ENCODE assay signal across 25 mouse cellular contexts in genomic region chr19:24137392-24137791, GRCm38 (mm10).
A peak's percentile ranks its signal among the peaks of the same experiment; 100 is the strongest.
DNase-seq lines count a peak whose midpoint lies in the region; ATAC-seq and TF ChIP-seq lines count a peak whose summit lies in the region.
"Had no signal": no experiment of that assay in that cellular context is flagged by ENCODE, and none has a peak within 500 bp of the region (broad histone marks: within the 10 kb centered on the region; RNA-seq: fewer than 3 reads in every experiment).

No protein-coding gene starts in this region.

- H3K36me3 ChIP-seq in hindbrain, embryonic 16.5 days (ENCODE audit: control insufficient read depth, insufficient read depth, low read length), result no peaks in the 10 kb centered on the region
- H3K36me3 ChIP-seq in hindbrain, postnatal 0 days (ENCODE audit: insufficient read depth, low read length), result no peaks in the 10 kb centered on the region
- peaks cover 43% of the 10 kb centered on the region for H3K36me3 ChIP-seq in midbrain, embryonic 10.5 days
- no peaks in the 10 kb centered on the region for H3K36me3 ChIP-seq in midbrain, embryonic 16.5 days (ENCODE audit: control insufficient read depth, insufficient read depth, low read length)
- peaks cover 40% of the 10 kb centered on the region for H3K36me3 ChIP-seq in embryonic facial prominence, embryonic 10.5 days (replicated peaks)
- no peaks in the 10 kb centered on the region; the same call in 1 of the 2 replicates for H3K36me3 ChIP-seq in embryonic facial prominence, embryonic 15.5 days
- H3K36me3 ChIP-seq: forebrain, embryonic 15.5 days had no signal

- ATAC-seq in hindbrain, embryonic 16.5 days, result 0 out of 2 replicates have a peak, but pooled peaks have one; percentile 25
- ATAC-seq in hindbrain, postnatal 0 days, result no peak
- ATAC-seq in midbrain, embryonic 16.5 days, result no peak
- ATAC-seq in embryonic facial prominence, embryonic 15.5 days (ENCODE audit: insufficient number of reproducible peaks, low FRiP score, low TSS enrichment, low read depth), result peak; percentile 24; the same call in 1 of the 2 replicates
- ATAC-seq: CD4-positive, CD25-positive, alpha-beta regulatory T cell, adult 4 months; forebrain, embryonic 15.5 days; liver, embryonic 12.5 days; liver, postnatal 0 days had no signal

- no peak overlapping the region for H3K27ac ChIP-seq in hindbrain, embryonic 16.5 days (ENCODE audit: low read depth, low read length)
- no peak overlapping the region for H3K27ac ChIP-seq in hindbrain, postnatal 0 days
- 0 out of 2 replicates have a peak overlapping the region, but pooled peaks have one; percentile 10 for H3K27ac ChIP-seq in midbrain, embryonic 10.5 days (replicated peaks)
- H3K27ac ChIP-seq in midbrain, embryonic 16.5 days (ENCODE audit: low read length), result no peak overlapping the region
- H3K27ac ChIP-seq in embryonic facial prominence, embryonic 10.5 days (replicated peaks), result peak overlapping the region; percentile 21; the same call in 1 of the 2 replicates
- no peak overlapping the region for H3K27ac ChIP-seq in embryonic facial prominence, embryonic 15.5 days (replicated peaks)
- H3K27ac ChIP-seq: forebrain, embryonic 10.5 days; forebrain, embryonic 15.5 days; gastrocnemius, adult 2 months; hindbrain, embryonic 14.5 days; left cerebral cortex, adult 2 months; liver, embryonic 12.5 days; macrophage had no signal

- H3K27me3 ChIP-seq in hindbrain, embryonic 16.5 days (replicated peaks; ENCODE audit: control insufficient read depth, insufficient read depth, low read length), result no peaks in the 10 kb centered on the region
- H3K27me3 ChIP-seq in hindbrain, postnatal 0 days (ENCODE audit: insufficient read depth, low read length), result no peaks in the 10 kb centered on the region
- no peaks in the 10 kb centered on the region for H3K27me3 ChIP-seq in midbrain, embryonic 10.5 days (ENCODE audit: low read depth, poor library complexity, severe bottlenecking)
- no peaks in the 10 kb centered on the region for H3K27me3 ChIP-seq in midbrain, embryonic 16.5 days (ENCODE audit: control insufficient read depth, insufficient read depth, low read depth, low read length)
- H3K27me3 ChIP-seq in embryonic facial prominence, embryonic 10.5 days (replicated peaks; ENCODE audit: low read depth, poor library complexity, severe bottlenecking), result no peaks in the 10 kb centered on the region
- no peaks in the 10 kb centered on the region for H3K27me3 ChIP-seq in embryonic facial prominence, embryonic 15.5 days
- H3K27me3 ChIP-seq: forebrain, embryonic 15.5 days; liver, embryonic 12.5 days had no signal

- H3K9me3 ChIP-seq in hindbrain, embryonic 16.5 days (ENCODE audit: control insufficient read depth, low read length), result no peaks in the 10 kb centered on the region
- no peaks in the 10 kb centered on the region for H3K9me3 ChIP-seq in hindbrain, postnatal 0 days (ENCODE audit: low read length)
- H3K9me3 ChIP-seq in midbrain, embryonic 10.5 days (replicated peaks), result no peaks in the 10 kb centered on the region
- H3K9me3 ChIP-seq in midbrain, embryonic 16.5 days (replicated peaks; ENCODE audit: control insufficient read depth, low read length, poor library complexity, severe bottlenecking), result no peaks in the 10 kb centered on the region
- no peaks in the 10 kb centered on the region for H3K9me3 ChIP-seq in embryonic facial prominence, embryonic 10.5 days
- no peaks in the 10 kb centered on the region for H3K9me3 ChIP-seq in embryonic facial prominence, embryonic 15.5 days (replicated peaks)
- H3K9me3 ChIP-seq: forebrain, embryonic 10.5 days; forebrain, embryonic 15.5 days; liver, embryonic 12.5 days had no signal

- no peak for TF ChIP-seq CTCF in hindbrain, postnatal 0 days (IDR thresholded peaks at IDR 0.05; ENCODE audit: low read depth)

- DNase-seq in hindbrain, postnatal 0 days (ENCODE audit: low spot score), result no peak
- no peak for DNase-seq in midbrain, embryonic 10.5 days (ENCODE audit: low spot score)
- no peak for DNase-seq in embryonic facial prominence, embryonic 10.5 days (ENCODE audit: low spot score)
- DNase-seq in thymus, postnatal 10 days (ENCODE audit: low spot score in 2 of 2), result no peak
- no peak for DNase-seq in frontal cortex, postnatal 10 days (ENCODE audit: low spot score in 2 of 2)
- DNase-seq: adrenal gland, postnatal 36 days; cerebellum, adult 18-20 months; cerebellum, postnatal 14 days; gastrocnemius, adult 2 months; kidney, adult 9 months; kidney, postnatal 25 days; liver, postnatal 0 days; lung, postnatal 10 days; right cerebral cortex, adult 18-20 months; right cerebral cortex, postnatal 4 days had no signal

- no peak overlapping the region for H3K4me3 ChIP-seq in hindbrain, embryonic 16.5 days (ENCODE audit: low read length)
- H3K4me3 ChIP-seq in hindbrain, postnatal 0 days (ENCODE audit: low read length), result no peak overlapping the region
- H3K4me3 ChIP-seq in midbrain, embryonic 10.5 days, result no peak overlapping the region
- H3K4me3 ChIP-seq in midbrain, embryonic 16.5 days (ENCODE audit: low read depth, low read length), result no peak overlapping the region
- H3K4me3 ChIP-seq in embryonic facial prominence, embryonic 10.5 days, result no peak overlapping the region
- no peak overlapping the region for H3K4me3 ChIP-seq in embryonic facial prominence, embryonic 15.5 days (replicated peaks)
- H3K4me3 ChIP-seq: forebrain, embryonic 10.5 days; forebrain, embryonic 15.5 days; gastrocnemius, adult 2 months; left cerebral cortex, adult 2 months; liver, embryonic 12.5 days had no signal

- H3K4me1 ChIP-seq in hindbrain, embryonic 16.5 days (ENCODE audit: control insufficient read depth, insufficient read depth, low read depth, low read length), result peaks cover 4% of the 10 kb centered on the region; the same call in 1 of the 2 replicates
- no peaks in the 10 kb centered on the region for H3K4me1 ChIP-seq in hindbrain, postnatal 0 days (ENCODE audit: insufficient read depth, low read length)
- peaks cover 15% of the 10 kb centered on the region; the same call in 1 of the 2 replicates for H3K4me1 ChIP-seq in midbrain, embryonic 10.5 days
- peaks cover 2% of the 10 kb centered on the region; the same call in 1 of the 2 replicates for H3K4me1 ChIP-seq in midbrain, embryonic 16.5 days (ENCODE audit: control insufficient read depth, insufficient read depth, low read length)
- peaks cover 27% of the 10 kb centered on the region for H3K4me1 ChIP-seq in embryonic facial prominence, embryonic 10.5 days
- peaks cover 6% of the 10 kb centered on the region; the same call in 1 of the 2 replicates for H3K4me1 ChIP-seq in embryonic facial prominence, embryonic 15.5 days

- WGBS in hindbrain, embryonic 16.5 days, result 76% methylated on average over 4 of the region's 4 CpGs
- 72% methylated on average over 4 of the region's 4 CpGs for WGBS in hindbrain, postnatal 0 days
- 88% methylated on average over 4 of the region's 4 CpGs for WGBS in midbrain, embryonic 10.5 days
- WGBS in midbrain, embryonic 16.5 days, result 82% methylated on average over 4 of the region's 4 CpGs
- WGBS in embryonic facial prominence, embryonic 10.5 days, result 84% methylated on average over 4 of the region's 4 CpGs
- 68% methylated on average over 4 of the region's 4 CpGs for WGBS in embryonic facial prominence, embryonic 15.5 days

- H3K4me2 ChIP-seq in hindbrain, embryonic 16.5 days (ENCODE audit: low read length), result no peak overlapping the region
- H3K4me2 ChIP-seq in hindbrain, postnatal 0 days (ENCODE audit: low read depth, low read length), result no peak overlapping the region
- no peak overlapping the region for H3K4me2 ChIP-seq in midbrain, embryonic 16.5 days (ENCODE audit: low read length)
- H3K4me2 ChIP-seq in embryonic facial prominence, embryonic 15.5 days (replicated peaks), result no peak overlapping the region
- H3K4me2 ChIP-seq: forebrain, embryonic 15.5 days; hindbrain, embryonic 14.5 days; liver, embryonic 12.5 days had no signal

- H3K9ac ChIP-seq in hindbrain, embryonic 16.5 days (ENCODE audit: low read depth, low read length), result no peak overlapping the region
- no peak overlapping the region for H3K9ac ChIP-seq in hindbrain, postnatal 0 days (replicated peaks; ENCODE audit: low read length)
- no peak overlapping the region for H3K9ac ChIP-seq in midbrain, embryonic 16.5 days (ENCODE audit: low read depth, low read length)
- H3K9ac ChIP-seq in embryonic facial prominence, embryonic 15.5 days, result no peak overlapping the region
- H3K9ac ChIP-seq: forebrain, embryonic 15.5 days; hindbrain, embryonic 14.5 days; liver, embryonic 12.5 days; liver, postnatal 0 days had no signal

Comparison
In these comparisons a context has a peak if more than half of its experiments do, and no peak if none do; other contexts are left out.
1. ATAC-seq: peak in hindbrain, embryonic 16.5 days (single experiment) and embryonic facial prominence, embryonic 15.5 days (single experiment); none in hindbrain, postnatal 0 days (single experiment) and midbrain, embryonic 16.5 days (single experiment).
2. H3K27ac ChIP-seq: peak in midbrain, embryonic 10.5 days (single experiment) and embryonic facial prominence, embryonic 10.5 days (single experiment); none in hindbrain, embryonic 16.5 days (single experiment), hindbrain, postnatal 0 days (single experiment), midbrain, embryonic 16.5 days (single experiment) and embryonic facial prominence, embryonic 15.5 days (single experiment).